Mouse (Mus musculus) CH12.LX (cell line): ENCODE measurements around the gene Sf3b3. TPM values are rescaled to one million over a fixed set of nuclear protein-coding genes. Genes with fewer than 3 reads are reported as not detected.

Experiments used
- DNase-seq: peaks from one replicate; pipeline ENCODE4 v3.0.0-alpha.2; 2013; ENCODE audit errors: extremely low read depth
- H3K27ac ChIP-seq: 2 replicates; pipeline ENCODE4 v1.5.1; 2012; ENCODE audit warnings: low read depth, mild to moderate bottlenecking, control low read depth, moderate library complexity; ENCODE audit not compliant: insufficient read depth
- H3K27me3 ChIP-seq: replicated peaks from 2 replicates; pipeline ENCODE3; 2012; ENCODE audit warnings: inconsistent platforms
- H3K36me3 ChIP-seq, 2 experiments: replicated peaks in 1 of 2; 2 replicates each; pipeline versions ENCODE3 to v1.6.1; 2012; ENCODE audit warnings: inconsistent platforms in 1 of 2, low read length in 1 of 2, mild to moderate bottlenecking in 1 of 2, mixed read lengths in 1 of 2, moderate library complexity in 1 of 2; ENCODE audit not compliant: control insufficient read depth in 1 of 2, insufficient read depth in 1 of 2
- H3K4me1 ChIP-seq, 2 experiments: 2 replicates each; pipeline ENCODE4 v1.6.1; 2012; ENCODE audit warnings: inconsistent platforms in 1 of 2, moderate library complexity in 1 of 2; ENCODE audit not compliant: insufficient read depth in 2 of 2, control insufficient read depth in 1 of 2
- H3K4me2 ChIP-seq: 2 replicates; pipeline ENCODE4 v1.6.1; 2012; ENCODE audit warnings: low read depth, mild to moderate bottlenecking, control low read depth; ENCODE audit not compliant: poor library complexity, insufficient read depth, severe bottlenecking
- H3K4me3 ChIP-seq, 3 experiments: fragments of 150-350 bp in 1 of 3; sonication (generic) in 1 of 3; replicated peaks in 1 of 3; 2 replicates each; pipeline versions ENCODE3 to v1.5.1; 2011 to 2012; ENCODE audit warnings: low read depth in 2 of 3, low read length in 2 of 3, mild to moderate bottlenecking in 2 of 3, moderate library complexity in 2 of 3, control low read depth in 1 of 3, improper control_type of control experiment in 1 of 3, inconsistent platforms in 1 of 3, mixed read lengths in 1 of 3; ENCODE audit not compliant: poor library complexity in 1 of 3
- H3K79me2 ChIP-seq: replicated peaks from 2 replicates; pipeline ENCODE4 v1.6.1; 2012; ENCODE audit warnings: mild to moderate bottlenecking, moderate library complexity; ENCODE audit not compliant: control insufficient read depth, poor library complexity, insufficient read depth, severe bottlenecking; ENCODE audit errors: extremely low read depth
- H3K9ac ChIP-seq: 2 replicates; pipeline ENCODE4 v1.6.1; 2012; ENCODE audit warnings: low read depth, mild to moderate bottlenecking, control low read depth, moderate library complexity; ENCODE audit not compliant: insufficient read depth
- H3K9me3 ChIP-seq: replicated peaks from 2 replicates; pipeline ENCODE3; 2012; ENCODE audit warnings: low read length, inconsistent platforms, mixed read lengths
- BHLHE40 ChIP-seq: IDR thresholded peaks from 2 replicates; pipeline ENCODE4 v1.6.1; 2011; ENCODE audit warnings: mild to moderate bottlenecking, low read depth, low read length, improper control_type of control experiment
- CHD1 ChIP-seq: IDR thresholded peaks from 2 replicates; pipeline ENCODE4 v1.6.1; 2012; ENCODE audit warnings: low read depth, low read length, improper control_type of control experiment, inconsistent platforms
- CHD2 ChIP-seq: IDR thresholded peaks from 2 replicates; pipeline ENCODE4 v1.6.1; 2011; ENCODE audit warnings: low read length, improper control_type of control experiment
- CTCF ChIP-seq, 2 experiments: IDR thresholded peaks in 1 of 2; conservative IDR thresholded peaks in 1 of 2; 2 replicates each; pipeline ENCODE4 v1.5.1; 2011 to 2012; ENCODE audit warnings: low read depth in 2 of 2, low read length in 2 of 2, improper control_type of control experiment in 1 of 2, inconsistent platforms in 1 of 2, mild to moderate bottlenecking in 1 of 2, moderate library complexity in 1 of 2
- E2F4 ChIP-seq: IDR thresholded peaks from 2 replicates; pipeline ENCODE4 v1.6.1; 2011; ENCODE audit warnings: low read depth, low read length, improper control_type of control experiment; ENCODE audit not compliant: insufficient replicate concordance
- ELF1 ChIP-seq: IDR thresholded peaks from 2 replicates; pipeline ENCODE4 v1.6.1; 2014; ENCODE audit warnings: low read depth, mild to moderate bottlenecking, inconsistent platforms, low read length, improper control_type of control experiment
- EP300 ChIP-seq: IDR thresholded peaks from 2 replicates; pipeline ENCODE4 v1.6.1; 2011; ENCODE audit warnings: low read length, improper control_type of control experiment
- ETS1 ChIP-seq: conservative IDR thresholded peaks from 2 replicates; pipeline ENCODE4 v1.6.1; 2012; ENCODE audit warnings: low read depth, mild to moderate bottlenecking, inconsistent platforms, low read length, improper control_type of control experiment, moderate library complexity
- GABPA ChIP-seq: IDR thresholded peaks from 2 replicates; pipeline ENCODE4 v1.6.1; 2012; ENCODE audit warnings: low read depth, low read length, improper control_type of control experiment, inconsistent platforms; ENCODE audit not compliant: insufficient replicate concordance
- IRF4 ChIP-seq: IDR thresholded peaks from 2 replicates; pipeline ENCODE4 v1.6.1; 2014; ENCODE audit warnings: low read depth, mild to moderate bottlenecking, inconsistent platforms, low read length, improper control_type of control experiment
- JUN ChIP-seq: IDR thresholded peaks from 2 replicates; pipeline ENCODE4 v1.6.1; 2011; ENCODE audit warnings: low read depth, mild to moderate bottlenecking, low read length, improper control_type of control experiment, moderate library complexity; ENCODE audit not compliant: insufficient read depth
- JUND ChIP-seq: conservative IDR thresholded peaks from 2 replicates; pipeline ENCODE4 v1.6.1; 2011; ENCODE audit warnings: low read depth, low read length, improper control_type of control experiment
- KAT2A ChIP-seq: IDR thresholded peaks from 2 replicates; pipeline ENCODE4 v1.6.1; 2012; ENCODE audit warnings: low read length, improper control_type of control experiment, inconsistent platforms; ENCODE audit not compliant: insufficient replicate concordance
- MAFK ChIP-seq: IDR thresholded peaks from 2 replicates; pipeline ENCODE4 v1.6.1; 2011; ENCODE audit warnings: low read length, improper control_type of control experiment; ENCODE audit not compliant: insufficient replicate concordance
- MAX ChIP-seq: IDR thresholded peaks from 2 replicates; pipeline ENCODE4 v1.6.1; 2011; ENCODE audit warnings: low read length, improper control_type of control experiment
- MAZ ChIP-seq: IDR thresholded peaks from 2 replicates; pipeline ENCODE4 v1.6.1; 2012; ENCODE audit warnings: low read depth, mild to moderate bottlenecking, inconsistent platforms, low read length, improper control_type of control experiment, moderate library complexity
- MEF2A ChIP-seq: IDR thresholded peaks from 2 replicates; pipeline ENCODE4 v1.6.1; 2014; ENCODE audit warnings: low read depth, mild to moderate bottlenecking, inconsistent platforms, low read length, improper control_type of control experiment, borderline replicate concordance
- MXI1 ChIP-seq: IDR thresholded peaks from 2 replicates; pipeline ENCODE4 v1.6.1; 2011; ENCODE audit warnings: mild to moderate bottlenecking, low read depth, low read length, improper control_type of control experiment
- NELFE ChIP-seq: IDR thresholded peaks from 2 replicates; pipeline ENCODE4 v1.6.1; 2011; ENCODE audit warnings: low read depth, low read length, improper control_type of control experiment
- NRF1 ChIP-seq: IDR thresholded peaks from 2 replicates; pipeline ENCODE4 v1.6.1; 2014; ENCODE audit warnings: low read depth, mild to moderate bottlenecking, inconsistent platforms, low read length, improper control_type of control experiment, moderate library complexity
- PAX5 ChIP-seq: IDR thresholded peaks from 2 replicates; pipeline ENCODE4 v1.6.1; 2012; ENCODE audit warnings: low read length, inconsistent platforms, mixed read lengths
- POLR2A ChIP-seq: IDR thresholded peaks from 2 replicates; pipeline ENCODE4 v1.6.1; 2011; ENCODE audit warnings: low read depth, mild to moderate bottlenecking, improper control_type of control experiment, low read length
- POLR2AphosphoS2 ChIP-seq: IDR thresholded peaks from 2 replicates; pipeline ENCODE4 v1.6.1; 2011; ENCODE audit warnings: low read depth, low read length, improper control_type of control experiment
- RAD21 ChIP-seq: IDR thresholded peaks from 2 replicates; pipeline ENCODE4 v1.6.1; 2011; ENCODE audit warnings: low read depth, mild to moderate bottlenecking, low read length, improper control_type of control experiment, moderate library complexity
- RCOR1 ChIP-seq: conservative IDR thresholded peaks from 2 replicates; pipeline ENCODE4 v1.6.1; 2012; ENCODE audit warnings: low read depth, mild to moderate bottlenecking, inconsistent platforms, low read length, improper control_type of control experiment
- SIN3A ChIP-seq: IDR thresholded peaks from 2 replicates; pipeline ENCODE4 v1.6.1; 2012; ENCODE audit warnings: low read length, improper control_type of control experiment, inconsistent platforms
- SMC3 ChIP-seq: IDR thresholded peaks from 2 replicates; pipeline ENCODE4 v1.6.1; 2011; ENCODE audit warnings: low read depth, low read length, improper control_type of control experiment
- TBP ChIP-seq: conservative IDR thresholded peaks from 2 replicates; pipeline ENCODE4 v1.6.1; 2011; ENCODE audit warnings: low read depth, low read length, improper control_type of control experiment
- UBTF ChIP-seq: IDR thresholded peaks from 2 replicates; pipeline ENCODE4 v1.6.1; 2012; ENCODE audit warnings: low read depth, mild to moderate bottlenecking, inconsistent platforms, low read length, improper control_type of control experiment, moderate library complexity
- USF2 ChIP-seq: conservative IDR thresholded peaks from 2 replicates; pipeline ENCODE4 v1.6.1; 2011; ENCODE audit warnings: low read depth, low read length, improper control_type of control experiment
- ZC3H11A ChIP-seq: IDR thresholded peaks from 2 replicates; pipeline ENCODE4 v1.6.1; 2012; ENCODE audit warnings: low read depth, mild to moderate bottlenecking, inconsistent platforms, low read length, improper control_type of control experiment
- ZKSCAN1 ChIP-seq: IDR thresholded peaks from 2 replicates; pipeline ENCODE4 v1.6.1; 2012; ENCODE audit warnings: low read depth, inconsistent platforms, low read length, improper control_type of control experiment, borderline replicate concordance
- ZMIZ1 ChIP-seq: IDR thresholded peaks from 2 replicates; pipeline ENCODE4 v1.6.1; 2012; ENCODE audit warnings: low read depth, mild to moderate bottlenecking, inconsistent platforms, low read length, improper control_type of control experiment
- ZNF384 ChIP-seq: IDR thresholded peaks from 2 replicates; pipeline ENCODE4 v1.6.1; 2012; ENCODE audit warnings: low read depth, low read length, improper control_type of control experiment, inconsistent platforms
- dilution Hi-C: fragments of 300-500 bp; cut with MboI; formaldehyde crosslinking; loops from 2 replicates; pipeline ENCODE4 v1.14.3; 2020; ENCODE audit warnings: low sequenced_read_pairs; ENCODE audit not compliant: extremely low pct_unique_long_range_greater_than_20kb, extremely low pct_ligation_motif_present
- in situ Hi-C: fragments of 300-500 bp; cut with MboI; formaldehyde crosslinking; loops from 3 replicates; pipeline ENCODE4 v1.14.3; 2019; ENCODE audit warnings: low sequenced_read_pairs, low pct_ligation_motif_present, low pct_unique_long_range_greater_than_20kb, mixed read lengths
- polyA plus RNA-seq: library from polyadenylated mRNA; unstranded; fragments of >175 nt; gene quantifications from 2 replicates; pipeline ENCODE4 v1.2.1, GENCODE M21; 2012; ENCODE audit warnings: low read depth; ENCODE audit not compliant: insufficient read length
- total RNA-seq, 2 experiments: library from RNA; depleted of rRNA; stranded (reverse); fragments of 300-350 nt in 1 of 2; fragments of >200 nt in 1 of 2; gene quantifications; 2 replicates each; pipeline ENCODE4 v1.2.3; 2012 to 2014

Gene Sf3b3
- total and polyA plus RNA-seq, 3 experiments, result 136 to 213 (median 137) TPM

DNA sequence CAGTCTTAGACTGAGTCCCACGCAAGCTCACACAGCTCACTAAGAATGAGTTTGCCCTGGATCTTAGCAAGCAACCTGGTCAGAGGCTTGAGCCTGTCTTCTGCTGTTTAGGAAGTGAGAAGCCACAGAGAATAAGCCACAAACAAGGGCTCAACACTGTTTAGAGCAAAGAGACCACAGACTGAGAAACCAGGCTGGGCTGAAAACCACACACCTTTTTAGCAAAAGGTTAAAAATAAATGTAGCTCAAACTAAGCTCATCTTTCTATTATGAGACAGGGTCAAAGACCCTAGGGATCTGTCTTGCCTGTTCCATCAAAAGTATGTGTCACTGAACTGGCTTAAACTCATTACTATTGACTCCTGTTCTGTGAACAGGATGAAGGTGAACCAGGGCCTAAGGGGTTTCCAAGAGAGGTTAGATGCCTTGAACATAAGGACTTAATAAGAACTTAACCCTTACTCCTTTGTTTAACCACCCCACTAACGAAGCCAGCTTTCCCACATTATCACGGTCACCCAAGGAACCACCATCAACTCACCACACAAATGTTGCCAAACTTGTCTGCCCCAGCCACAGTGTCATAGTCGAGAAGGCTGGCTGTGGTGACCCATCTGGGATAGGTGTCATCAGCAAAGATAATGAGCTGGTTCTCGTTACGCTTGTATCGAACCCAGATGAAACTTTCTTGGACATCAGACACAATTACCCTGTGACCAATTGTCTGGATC lies 33.3 kb downstream of the Sf3b3 start:
- peak; percentile 76 for DNase-seq
- TF ChIP-seq CHD2, result no peak
- TF ChIP-seq USF2, result no peak
- TF ChIP-seq IRF4, result peak; percentile 62
- TF ChIP-seq EP300, result peak; percentile 75
- no peak for TF ChIP-seq E2F4
- TF ChIP-seq SMC3, result no peak
- no peak for TF ChIP-seq NELFE
- no peak for TF ChIP-seq MXI1
- TF ChIP-seq JUN, result no peak
- TF ChIP-seq NRF1, result no peak
- no peak for TF ChIP-seq ZC3H11A
- no peak for TF ChIP-seq MAZ
- TF ChIP-seq GABPA, result no peak
- no peak for TF ChIP-seq UBTF
- peak; percentile 75 for TF ChIP-seq MAFK
- no peak for TF ChIP-seq ELF1
- TF ChIP-seq KAT2A, result no peak
- no peak for TF ChIP-seq TBP
- TF ChIP-seq JUND, result no peak
- TF ChIP-seq MEF2A, result peak; percentile 96
- TF ChIP-seq PAX5, result no peak
- TF ChIP-seq MAX, result no peak
- no peak for TF ChIP-seq ZNF384
- no peak for TF ChIP-seq CHD1
- TF ChIP-seq POLR2A, result no peak
- no peak for TF ChIP-seq ZKSCAN1
- TF ChIP-seq RCOR1, result peak; percentile 63; the same call in 1 of the 2 replicates
- no peak for TF ChIP-seq ZMIZ1
- TF ChIP-seq RAD21, result no peak
- TF ChIP-seq CTCF (conservative IDR thresholded peaks at IDR 0.05 in 1 of 2, IDR thresholded peaks at IDR 0.05 in 1 of 2; ENCODE audit: low read depth in 2 of 2, low read length in 2 of 2), result no peak
- TF ChIP-seq BHLHE40, result peak; percentile 43
- peak; percentile 55; the same call in 1 of the 2 replicates for TF ChIP-seq SIN3A
- peak; percentile 64; the same call in 1 of the 2 replicates for TF ChIP-seq POLR2AphosphoS2
- TF ChIP-seq ETS1, result peak; percentile 71; the same call in 1 of the 2 replicates
- no peaks in the 10 kb centered on the region for H3K9me3 ChIP-seq
- peaks cover 10 to 95% of the 10 kb centered on the region in 2 experiments; a peak in 3 of 4 replicates for H3K4me1 ChIP-seq
- H3K4me2 ChIP-seq, result no peak overlapping the region
- H3K4me3 ChIP-seq, result no peak overlapping the region
- in situ Hi-C loops (loop anchor here (10.0 kb wide), 1 partner anchor 48 kb away; no protein-coding TSS in a partner anchor), dilution Hi-C loops (no loop called here)
- H3K9ac ChIP-seq, result no peak overlapping the region
- H3K27ac ChIP-seq, result peak overlapping the region; percentile 38; the same call in 1 of the 2 replicates
- H3K27me3 ChIP-seq, result no peaks in the 10 kb centered on the region
- peaks cover 87 to 96% of the 10 kb centered on the region in 2 experiments for H3K36me3 ChIP-seq
- H3K79me2 ChIP-seq, result peaks cover 8% of the 10 kb centered on the region
